Mouse (Mus musculus) E14TG2a.4 (cell line): ENCODE data around the gene B4gat1.

ENCODE experiments used
- CTCF ChIP-seq: conservative IDR thresholded peaks from 2 replicates; pipeline ENCODE4 v1.5.1; 2014; ENCODE audit warnings: low read length
- NANOG ChIP-seq: IDR thresholded peaks from 2 replicates; pipeline ENCODE4 v1.6.1; 2014; ENCODE audit warnings: borderline replicate concordance, low read length, mixed read lengths
- POU5F1 ChIP-seq: IDR thresholded peaks from 2 replicates; pipeline ENCODE4 v1.6.1; 2014; ENCODE audit warnings: low read length, borderline replicate concordance

- TF ChIP-seq CTCF: no peak
- no peak for TF ChIP-seq NANOG
- TF ChIP-seq POU5F1: no peak
These were observed 19.5 kb downstream of the B4gat1 start for GRCm38 (mm10) chr19:5057876-5058775.
